Mouse (Mus musculus) heart, postnatal 0 days (tissue): ENCODE measurements around the gene Lonp1.

ENCODE experiments used
- CTCF ChIP-seq: IDR thresholded peaks from 2 replicates; pipeline ENCODE4 v1.5.1; 2016; ENCODE audit warnings: antibody characterized with exemption, control low read depth, low read depth
- EP300 ChIP-seq: IDR thresholded peaks from 2 replicates; pipeline ENCODE4 v1.6.1; 2016; ENCODE audit warnings: antibody characterized with exemption, low read depth

DNA sequence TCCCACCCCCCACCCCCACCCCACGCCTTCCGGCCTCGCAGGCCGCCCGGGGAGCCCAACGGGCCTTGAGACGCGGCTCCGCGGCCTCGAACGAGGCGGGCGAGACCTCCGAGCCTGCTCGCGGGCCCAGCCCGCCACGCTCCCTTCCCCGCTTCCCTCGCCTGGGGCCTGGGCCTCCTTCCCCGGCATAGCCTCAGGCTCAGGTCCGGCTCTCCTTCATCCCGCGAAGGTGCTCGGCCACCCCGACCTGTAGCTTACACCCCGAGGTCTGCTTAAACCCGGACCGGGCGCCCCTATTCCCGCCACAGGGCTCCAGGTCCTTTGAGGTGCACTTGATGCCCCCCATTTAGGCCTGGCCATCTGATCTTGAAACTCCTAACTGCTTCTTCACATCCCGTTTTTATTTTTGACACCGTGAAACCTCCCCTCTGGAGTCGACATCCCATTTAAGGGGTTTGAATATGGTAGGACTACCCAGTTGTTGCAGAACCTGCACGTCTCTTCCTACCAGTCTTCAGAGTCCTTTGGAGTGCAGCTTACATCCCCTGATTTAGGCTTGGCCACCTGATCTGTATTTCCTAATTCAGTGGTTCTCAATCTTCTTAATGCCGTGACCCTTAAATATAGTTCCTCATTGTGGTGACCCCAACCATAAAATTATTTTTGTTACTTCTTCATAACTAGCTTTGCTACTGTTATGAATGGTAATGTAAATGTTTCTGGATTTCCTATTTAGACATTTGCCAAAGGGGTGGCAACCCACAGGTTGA lies 47.1 kb upstream of the Lonp1 start:
- TF ChIP-seq CTCF (no peak), EP300 (no peak)
